Mouse (Mus musculus) lung, postnatal 14 days (tissue): Measurements from ENCODE around the gene 0610037L13Rik.

Experiments
- DNase-seq: peaks from one replicate; pipeline ENCODE4 v3.0.0; 2021

0610037L13Rik gene

GRCm38 (mm10) chr4:107889731-107890432, at the start of gene 0610037L13Rik:
Gene 0610037L13Rik (plus strand): TSS chr4:107889813.
- DNase-seq, result peak; percentile 91

DNA sequence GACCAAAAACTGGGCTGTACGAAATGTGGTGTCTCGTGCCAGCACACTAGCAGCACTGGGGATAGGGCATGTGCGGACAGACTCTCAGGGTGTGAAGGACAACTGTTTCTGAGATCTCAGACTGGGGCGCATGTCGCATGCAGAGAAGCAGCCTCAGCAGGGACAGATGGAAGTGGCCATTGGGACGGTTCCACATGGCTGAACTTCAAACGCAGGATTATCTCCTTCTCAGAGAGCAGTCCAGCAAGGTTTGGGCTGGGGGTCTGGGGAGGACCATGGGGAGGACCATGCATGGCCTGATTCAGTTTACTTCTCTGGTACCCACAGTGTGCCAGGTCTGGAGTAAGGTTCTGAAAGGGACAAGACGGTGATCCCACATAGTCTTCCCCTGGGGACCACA, 45.9 kb upstream of the 0610037L13Rik start:
- no peak for DNase-seq

GRCm38 (mm10) chr4:107844971-107845370, 44.6 kb upstream of the 0610037L13Rik start:
- peak; percentile 81 for DNase-seq

- DNase-seq, result no peak
Measured at GRCm38 (mm10) chr4:107846795-107847194, 42.8 kb upstream of the 0610037L13Rik start.

DNA sequence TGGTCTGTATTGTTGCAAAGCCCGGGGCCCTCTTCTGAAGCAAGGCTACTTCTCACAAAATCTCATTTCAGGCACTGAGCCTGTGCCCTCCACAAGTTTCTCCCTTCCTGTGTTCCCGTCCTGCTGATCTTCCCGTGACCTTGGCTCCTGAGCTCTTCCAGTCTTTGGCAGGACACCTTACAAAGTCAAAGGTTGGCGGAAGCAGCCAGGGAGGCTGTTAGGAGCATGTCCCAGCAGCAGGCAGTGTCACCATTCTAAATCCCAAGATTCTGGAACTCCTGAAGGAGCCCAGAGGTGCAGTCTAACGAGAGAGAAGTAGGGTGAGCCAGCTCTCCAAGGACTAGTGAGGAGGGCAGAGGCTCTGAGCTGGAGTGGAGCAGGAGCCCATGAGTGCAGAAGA, 41.1 kb upstream of the 0610037L13Rik start:
- no peak for DNase-seq

DNA sequence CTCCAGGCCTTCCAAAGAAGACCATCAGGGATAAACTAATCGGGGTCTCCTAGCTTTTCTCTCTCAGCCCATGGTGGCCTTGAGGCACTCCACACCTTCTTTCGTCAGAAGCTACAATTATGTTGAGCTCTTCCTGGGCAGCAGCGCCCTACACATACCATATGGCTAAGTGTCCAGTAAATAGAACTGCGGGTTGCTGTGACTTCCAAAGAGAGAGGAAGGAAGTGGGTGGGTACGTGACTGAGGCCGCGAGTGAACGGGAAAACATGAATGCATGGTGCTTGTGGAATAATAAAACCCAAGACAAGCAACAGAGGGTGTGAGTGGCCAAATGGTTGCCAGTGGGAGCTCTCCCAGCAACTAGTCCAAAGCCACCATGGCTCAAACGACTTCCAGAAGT, 40.0 kb upstream of the 0610037L13Rik start:
- DNase-seq, result no peak

DNA sequence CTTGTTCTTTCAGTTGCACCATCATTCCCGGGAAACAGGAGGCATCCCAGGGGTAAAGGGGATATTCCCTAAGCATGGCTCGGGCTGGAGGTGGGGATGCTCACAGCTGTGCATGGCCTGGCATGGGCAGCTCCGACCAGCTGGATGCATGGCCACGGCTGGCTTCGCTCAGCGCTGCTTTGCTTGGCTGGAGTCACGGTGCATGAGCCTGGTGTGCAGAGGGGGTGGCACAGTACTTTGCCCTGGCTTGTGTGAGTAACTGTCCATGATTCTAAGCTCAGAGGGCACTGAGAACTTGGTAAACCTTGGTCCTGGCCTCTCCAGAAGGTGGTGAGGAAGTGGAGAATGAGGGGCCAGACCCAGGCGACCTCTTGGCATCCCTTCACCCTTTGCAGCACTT, 39.5 kb upstream of the 0610037L13Rik start:
- DNase-seq, result no peak

DNA sequence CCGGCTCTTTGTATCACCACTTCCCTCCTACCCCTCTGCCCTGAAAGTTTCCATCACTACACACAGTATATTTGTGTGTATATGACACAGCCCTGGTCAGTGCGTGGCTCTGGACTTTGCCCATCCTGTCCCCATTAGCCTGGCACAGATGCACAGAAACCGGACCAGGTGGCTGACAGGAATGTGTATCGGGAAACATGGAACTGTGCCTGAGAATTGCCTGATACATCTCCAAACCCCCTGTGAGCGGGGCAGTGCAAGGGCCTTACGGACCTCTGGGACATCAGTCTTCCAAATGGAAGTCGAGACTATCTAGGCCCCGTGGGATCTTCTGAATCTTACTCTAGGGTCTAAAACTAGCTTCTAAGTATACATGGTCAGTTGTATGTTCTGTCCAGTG, 36.3 kb upstream of the 0610037L13Rik start:
- no peak for DNase-seq

GRCm38 (mm10) chr4:107853836-107854235, 35.8 kb upstream of the 0610037L13Rik start:
- DNase-seq, result no peak

- no peak for DNase-seq
Measured at GRCm38 (mm10) chr4:107856958-107857686, 32.5 kb upstream of the 0610037L13Rik start.

DNA sequence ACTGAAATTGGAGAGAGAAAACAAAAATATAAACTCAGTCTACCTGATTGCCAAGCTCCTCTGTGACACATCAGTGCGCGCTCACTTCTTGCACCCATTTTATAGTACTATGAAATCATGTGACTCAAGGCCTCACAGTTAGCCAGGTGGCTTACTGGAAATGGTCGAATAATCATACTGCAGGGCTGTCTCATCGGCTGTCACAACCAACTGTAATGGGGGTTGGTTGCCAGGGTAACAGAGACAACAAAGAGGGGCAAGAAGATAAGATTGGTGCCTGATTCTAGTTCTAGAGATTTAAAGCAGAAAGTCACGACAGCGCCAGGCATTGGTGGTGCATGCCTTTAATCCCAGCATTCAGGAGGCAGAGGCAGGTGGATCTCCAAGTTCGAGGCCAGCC, 30.6 kb upstream of the 0610037L13Rik start:
- DNase-seq, result no peak

DNA sequence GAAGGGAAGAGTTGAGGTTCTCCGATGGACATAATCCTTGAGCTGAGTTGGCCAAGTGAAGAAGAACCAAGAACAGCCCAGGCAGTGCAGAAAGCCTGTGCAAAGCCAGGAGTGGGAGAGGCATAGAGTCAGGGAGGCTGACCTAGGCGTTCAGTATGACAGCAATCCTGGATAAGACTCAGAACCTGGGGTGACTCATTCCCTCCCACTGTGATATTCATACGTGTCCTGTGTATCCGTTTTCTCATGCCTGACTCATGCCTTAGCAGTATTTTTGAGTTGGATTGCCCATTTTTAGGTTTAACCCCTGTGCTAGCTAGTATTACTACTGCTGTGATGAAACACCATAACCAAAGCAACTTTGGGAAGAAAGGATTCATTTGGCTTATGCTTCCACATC, 24.7 kb upstream of the 0610037L13Rik start:
- no peak for DNase-seq

DNA sequence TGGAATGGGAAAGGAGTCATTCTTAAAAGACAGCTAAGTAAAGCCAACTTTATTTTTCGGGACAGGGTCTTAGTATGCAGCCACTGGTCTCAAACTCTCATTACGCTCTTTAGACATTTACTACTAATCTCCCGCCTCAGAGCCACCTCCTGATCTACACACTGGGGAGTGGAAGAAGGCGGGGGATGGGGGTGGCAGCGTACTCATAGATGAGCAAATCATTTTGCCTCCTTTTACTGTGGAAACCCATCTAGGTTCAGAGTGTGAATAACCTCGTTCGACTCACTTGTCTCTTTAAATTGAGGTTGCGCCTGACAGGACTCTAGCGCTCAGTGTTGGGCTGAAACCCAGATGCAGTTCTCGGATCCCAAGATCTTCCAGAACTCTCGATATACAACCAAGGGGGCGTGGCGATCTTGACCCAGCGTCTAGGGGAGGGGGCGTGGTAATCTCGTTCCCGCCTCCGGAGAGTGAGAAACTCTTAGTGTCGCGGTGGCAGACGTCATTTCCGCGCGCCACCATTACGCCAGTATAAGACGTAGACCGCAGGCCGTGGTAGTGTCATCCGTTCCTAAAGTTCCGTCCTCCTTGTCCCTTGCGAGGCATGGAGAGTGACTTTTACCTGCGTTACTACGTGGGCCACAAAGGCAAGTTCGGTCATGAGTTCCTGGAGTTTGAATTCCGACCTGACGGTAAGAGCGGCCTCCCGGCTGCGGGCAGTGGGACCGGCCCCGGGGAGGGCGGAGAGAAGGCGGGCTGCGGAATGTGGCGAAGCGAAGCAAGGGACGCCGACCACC, 10.2 kb upstream of the 0610037L13Rik start, which contains the start of gene Magoh:
Gene Magoh, plus strand, starts transcription at position 502 of the 797 bp plus-strand sequence.
- peak; percentile 98 for DNase-seq

GRCm38 (mm10) chr4:107881631-107882030, 8.0 kb upstream of the 0610037L13Rik start:
- no peak for DNase-seq

GRCm38 (mm10) chr4:107886371-107886770, 3.2 kb upstream of the 0610037L13Rik start:
- no peak for DNase-seq

- no peak for DNase-seq
Measured at GRCm38 (mm10) chr4:107889385-107889730, 255 bp upstream of the 0610037L13Rik start.

GRCm38 (mm10) chr4:107892663-107893062, 3.0 kb downstream of the 0610037L13Rik start:
- no peak for DNase-seq

- no peak for DNase-seq
Measured at GRCm38 (mm10) chr4:107899211-107899927, 9.8 kb downstream of the 0610037L13Rik start.

- DNase-seq, result no peak
Measured at GRCm38 (mm10) chr4:107900206-107900605, 10.6 kb downstream of the 0610037L13Rik start.

- DNase-seq, result no peak
Measured at GRCm38 (mm10) chr4:107904252-107904651, 14.6 kb downstream of the 0610037L13Rik start.

GRCm38 (mm10) chr4:107906561-107906960, 16.9 kb downstream of the 0610037L13Rik start:
- no peak for DNase-seq

GRCm38 (mm10) chr4:107910020-107910419, 20.4 kb downstream of the 0610037L13Rik start:
- no peak for DNase-seq

GRCm38 (mm10) chr4:107920336-107920735, 30.7 kb downstream of the 0610037L13Rik start:
- DNase-seq, result no peak
